Mouse (Mus musculus): ENCODE measurements around the gene Arid4b.
"Not testable (repeated sequence)": the region's sequence is repeated elsewhere in the genome, so short reads cannot be mapped to it uniquely, and the experiment has no call there.

The Arid4b gene

GRCm38 (mm10) chr13:14063013-14063941 is at the start of gene Arid4b, which contains the start of gene Ggps1:
Gene Arid4b (plus strand): TSS chr13:14063232.
Gene Ggps1 (minus strand): TSS chr13:14063488.
- peak; percentile 99 for DNase-seq (ENCODE audit: low read depth, low spot score)

GRCm38 (mm10) chr13:14014001-14014400 is 49.0 kb upstream of the Arid4b start:
- no peak for DNase-seq (ENCODE audit: low read depth, low spot score)

GRCm38 (mm10) chr13:14014540-14014939 is 48.5 kb upstream of the Arid4b start:
- DNase-seq (ENCODE audit: low read depth, low spot score), result no peak

DNA sequence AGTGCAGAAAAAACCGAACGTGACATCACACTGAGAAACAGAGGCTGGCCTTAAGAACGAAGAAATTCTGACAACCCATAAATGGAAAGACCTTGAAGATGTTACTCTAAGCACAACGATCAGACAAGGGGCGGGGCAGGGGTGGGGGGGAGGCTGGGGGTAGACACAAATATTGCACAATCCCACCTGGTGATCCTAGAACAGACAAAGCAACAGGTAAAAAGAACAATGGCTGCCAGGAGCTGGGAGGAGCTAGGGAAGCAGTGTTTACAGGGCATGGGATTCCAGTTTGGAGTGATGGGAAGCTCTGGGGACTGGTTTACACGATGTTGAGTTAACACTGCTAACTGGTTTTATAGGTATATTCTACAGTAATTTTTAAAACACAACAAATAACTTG is 47.4 kb upstream of the Arid4b start:
- no peak for DNase-seq (ENCODE audit: low read depth, low spot score)

GRCm38 (mm10) chr13:14018283-14018682 is 44.7 kb upstream of the Arid4b start:
- no peak for DNase-seq (ENCODE audit: low read depth, low spot score)

GRCm38 (mm10) chr13:14018852-14019251 is 44.2 kb upstream of the Arid4b start:
- no peak for DNase-seq (ENCODE audit: low read depth, low spot score)

DNA sequence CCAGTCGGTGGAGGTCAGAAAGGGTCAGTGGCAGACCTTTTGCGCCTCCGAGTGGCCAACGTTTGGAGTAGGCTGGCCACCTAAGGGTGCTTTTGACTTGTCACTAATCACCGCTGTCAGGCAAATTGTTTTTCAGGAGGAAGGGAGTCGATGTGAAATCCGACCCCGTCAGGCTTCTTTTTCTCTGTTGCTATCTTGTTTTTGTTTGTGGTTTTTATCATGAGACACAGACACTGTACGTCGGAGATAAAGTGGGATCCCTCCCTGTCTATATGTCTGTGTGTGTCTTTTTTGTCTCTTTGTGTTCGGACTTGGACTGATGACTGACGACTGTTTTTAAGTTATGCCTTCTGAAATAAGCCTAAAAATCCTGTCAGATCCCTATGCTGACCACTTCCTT is 41.6 kb upstream of the Arid4b start:
- not testable (repeated sequence) for DNase-seq (ENCODE audit: low read depth, low spot score)

- no peak for DNase-seq (ENCODE audit: low read depth, low spot score)
These were observed 37.5 kb upstream of the Arid4b start for GRCm38 (mm10) chr13:14025554-14025953.

- no peak for DNase-seq (ENCODE audit: low read depth, low spot score)
These were observed 36.7 kb upstream of the Arid4b start for GRCm38 (mm10) chr13:14026154-14026820.

DNA sequence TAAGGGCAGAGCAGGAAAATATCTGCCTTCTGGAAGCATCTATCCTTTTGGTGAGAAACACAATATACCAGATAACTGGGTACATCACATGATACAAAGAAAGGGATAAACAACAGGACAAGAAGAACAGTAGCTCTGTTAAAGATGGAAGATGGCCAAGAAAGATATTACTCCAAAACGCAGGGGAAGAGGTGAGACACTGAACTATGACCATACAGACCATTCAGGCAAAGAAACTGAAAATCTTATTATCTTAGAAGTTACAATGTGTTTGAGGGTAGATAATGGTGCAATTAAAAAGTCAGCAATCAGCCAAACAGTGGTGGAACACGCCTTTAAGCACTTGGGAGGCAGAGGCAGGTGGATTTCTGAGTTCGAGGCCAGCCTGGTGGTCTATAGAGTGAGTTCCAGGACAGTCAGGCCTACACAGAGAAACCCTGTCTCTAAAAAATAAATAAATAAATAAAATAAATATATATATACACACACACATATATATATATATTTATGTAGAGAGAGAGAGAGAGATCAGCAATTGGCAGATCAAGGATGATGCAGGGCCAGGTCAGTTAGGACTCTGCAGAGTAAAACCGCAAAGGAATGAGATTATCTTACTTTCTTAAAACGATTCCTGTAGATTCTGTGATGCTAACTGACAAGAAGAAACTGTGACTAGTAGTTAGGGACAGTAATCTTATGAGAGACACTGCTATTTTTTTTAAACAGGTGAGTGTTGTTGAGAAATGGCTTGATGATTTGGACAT is 29.5 kb upstream of the Arid4b start:
- DNase-seq (ENCODE audit: low read depth, low spot score), result no peak

DNA sequence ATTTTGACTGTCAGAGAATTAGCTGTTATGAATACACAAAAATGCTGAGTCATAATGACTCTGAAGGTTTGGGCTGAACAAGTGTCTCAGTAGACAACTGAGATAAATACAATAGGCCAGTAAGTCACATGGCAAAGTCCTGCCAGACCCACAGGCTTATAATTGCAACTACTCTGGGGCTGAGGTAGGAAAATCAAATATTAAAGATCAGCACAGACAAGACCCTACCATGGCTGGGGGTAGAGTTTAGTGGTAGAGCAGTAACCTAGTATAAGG is 29.0 kb upstream of the Arid4b start:
- DNase-seq (ENCODE audit: low read depth, low spot score), result no peak

DNA sequence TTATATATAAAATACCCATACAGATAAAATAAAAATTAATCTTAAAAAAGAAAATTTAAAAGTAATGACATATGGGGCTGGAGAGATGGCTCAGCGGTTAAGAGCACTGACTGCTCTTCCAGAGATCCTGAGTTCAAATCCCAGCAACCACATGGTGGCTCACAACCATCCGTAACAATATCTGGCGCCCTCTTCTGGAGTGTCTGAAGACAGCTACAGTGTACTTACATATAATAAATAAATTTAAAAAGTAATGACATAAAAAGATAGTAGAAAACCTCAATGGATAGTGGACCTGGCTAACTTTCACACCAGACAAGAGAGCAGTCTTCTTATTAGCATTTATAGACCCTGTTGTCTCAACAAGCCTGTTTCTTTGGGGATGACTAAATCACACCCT is 27.7 kb upstream of the Arid4b start:
- DNase-seq (ENCODE audit: low read depth, low spot score), result not testable (repeated sequence)

GRCm38 (mm10) chr13:14035875-14036630 is 27.0 kb upstream of the Arid4b start:
- DNase-seq (ENCODE audit: low read depth, low spot score), result no peak

GRCm38 (mm10) chr13:14038911-14039291 is 24.1 kb upstream of the Arid4b start:
- DNase-seq (ENCODE audit: low read depth, low spot score), result no peak

DNA sequence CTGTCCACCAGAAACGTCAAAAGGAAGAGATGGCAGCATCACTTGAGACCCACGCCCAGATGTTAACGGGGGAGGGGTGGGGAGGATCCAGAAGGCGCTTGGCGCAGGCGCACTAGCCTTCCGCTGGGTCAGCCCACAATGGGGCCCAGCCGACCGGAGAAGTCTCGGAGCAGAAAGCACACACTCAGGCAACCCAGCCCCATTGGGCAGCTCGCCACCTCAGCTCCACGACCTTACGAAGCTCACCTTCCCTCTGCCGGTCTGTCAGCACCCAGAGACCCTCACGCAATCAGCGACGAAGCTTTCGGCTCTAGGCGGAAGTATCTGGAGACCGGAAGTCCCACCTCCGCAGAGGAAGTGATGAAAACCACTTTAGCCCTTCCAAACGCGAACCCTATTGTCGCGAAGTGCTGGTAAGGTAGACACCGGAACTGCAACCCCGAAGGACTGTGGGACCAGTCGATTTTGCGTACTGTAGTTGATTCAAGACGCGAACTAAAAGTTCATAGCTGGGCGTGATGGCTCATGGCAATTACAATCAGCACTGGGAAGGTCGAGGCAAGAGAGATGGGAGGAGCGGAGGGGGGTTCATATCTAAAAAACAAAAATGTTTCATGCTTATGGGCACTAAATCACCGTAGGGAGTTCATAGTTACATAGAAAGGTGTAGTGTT is 23.6 kb upstream of the Arid4b start, which contains the start of gene Tbce:
Tbce (minus strand) TSS at position 347 of the 674 bp plus-strand sequence.
- DNase-seq (ENCODE audit: low read depth, low spot score), result peak; percentile 94

DNA sequence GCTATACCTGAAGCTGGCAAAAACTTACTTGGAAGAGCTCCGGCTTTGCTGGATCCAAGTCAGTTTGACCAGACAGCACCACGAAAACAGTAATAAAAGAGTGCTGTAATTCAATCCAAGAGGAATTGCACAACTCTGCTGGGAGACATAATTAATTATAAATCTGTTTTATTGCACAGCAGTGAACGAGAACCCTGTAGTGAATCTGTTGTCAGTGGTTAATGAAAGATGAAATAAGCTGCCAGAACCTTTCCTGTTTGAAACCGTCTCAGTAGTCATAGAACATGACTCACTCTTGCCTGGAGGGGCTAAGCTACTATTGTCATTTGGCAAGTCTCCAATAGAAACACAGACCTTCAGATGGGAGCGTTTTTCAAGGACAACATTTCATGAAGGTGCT is 22.8 kb upstream of the Arid4b start:
- peak; percentile 42 for DNase-seq (ENCODE audit: low read depth, low spot score)

GRCm38 (mm10) chr13:14043851-14044250 is 19.2 kb upstream of the Arid4b start:
- DNase-seq (ENCODE audit: low read depth, low spot score), result no peak

- no peak for DNase-seq (ENCODE audit: low read depth, low spot score)
These were observed 18.5 kb upstream of the Arid4b start for GRCm38 (mm10) chr13:14044521-14044920.

DNA sequence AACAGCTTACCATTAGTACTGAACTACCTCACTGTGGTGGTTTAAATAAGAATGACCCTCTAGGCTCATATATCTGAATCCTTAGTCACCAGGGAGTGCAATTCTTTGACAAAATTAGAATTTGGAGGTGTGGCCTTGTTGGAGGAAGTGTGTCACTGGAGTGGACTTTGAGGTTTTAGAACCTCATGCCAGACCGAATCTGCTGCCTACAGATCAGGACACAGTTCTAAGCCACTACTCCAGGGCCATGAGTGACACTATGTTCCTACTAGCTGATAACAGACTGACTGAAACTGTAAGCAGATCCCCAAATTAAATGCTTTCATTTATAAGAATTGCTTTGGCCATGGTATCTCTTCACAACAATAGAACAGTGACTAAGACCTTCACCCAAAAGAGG is 13.2 kb upstream of the Arid4b start:
- DNase-seq (ENCODE audit: low read depth, low spot score), result no peak

DNA sequence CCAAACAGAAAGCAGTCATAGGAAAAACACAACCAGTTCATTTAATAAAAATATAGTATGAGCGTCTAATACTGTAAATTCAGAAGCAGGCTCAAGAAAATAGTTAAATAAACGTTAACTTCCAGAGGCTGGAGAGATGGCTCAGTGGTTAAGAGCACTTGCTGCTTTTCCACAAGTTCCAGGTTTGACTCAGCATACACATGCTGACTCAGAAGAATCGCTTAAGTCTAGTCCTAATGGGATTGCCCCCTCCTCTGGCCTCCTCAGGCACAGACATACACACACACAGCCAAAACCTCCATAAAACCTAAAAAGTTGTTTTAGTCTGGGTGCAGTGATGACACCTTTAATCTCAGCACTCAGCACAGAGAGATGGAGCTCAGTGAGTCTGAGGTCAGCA is 6.2 kb upstream of the Arid4b start:
- no peak for DNase-seq (ENCODE audit: low read depth, low spot score)

DNA sequence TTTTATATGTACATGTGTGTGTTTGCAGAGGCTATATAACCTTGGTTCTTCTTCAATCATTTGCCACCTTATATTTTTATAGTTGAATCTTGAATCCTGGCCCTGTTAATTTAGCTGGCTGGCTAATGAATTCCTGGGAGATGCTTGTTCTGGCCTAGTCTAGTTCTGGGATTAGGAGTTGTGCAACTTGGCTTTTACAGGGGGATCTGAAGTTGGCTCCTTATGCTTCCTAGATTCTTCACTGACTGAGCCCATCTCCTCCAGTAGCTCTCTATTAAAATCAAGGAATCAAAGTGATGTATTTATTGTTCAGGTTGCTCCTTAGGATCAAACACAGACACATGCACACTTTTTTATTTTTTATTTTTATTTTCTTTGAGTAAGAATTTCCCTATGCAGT is 3.5 kb upstream of the Arid4b start:
- DNase-seq (ENCODE audit: low read depth, low spot score), result no peak

Measured in CD4-positive, CD25-positive, alpha-beta regulatory T cell, adult 2 months (primary cell).